Mouse (Mus musculus) heart, postnatal 10 days (tissue): ENCODE results near the gene Ndufa6. TPM values are rescaled to one million over a fixed set of nuclear protein-coding genes. Genes with fewer than 3 reads are reported as not detected.

Experiments used
- microRNA-seq, 2 experiments: library from miRNA; unstranded; fragments of <30 nt; microRNA quantifications; one replicate each; pipeline ENCODE4 v1.2.0; 2022
- total RNA-seq, 2 experiments: library from RNA; stranded (reverse); gene quantifications; 2 replicates each; pipeline ENCODE4 v1.2.3; 2021

Ndufa6 gene
- total RNA-seq, 2 experiments from 2014 or later, result 525 to 549 TPM

Small RNA genes within 50 kb of the gene (microRNA-seq; reads per million reads assigned to microRNA genes)
- 0 reads per million in 2 experiments for gene Mir7684

Other genes starting within 250 kb of the Ndufa6 start
- gene Ccdc134, start 226.4 kb downstream of the Ndufa6 start, total RNA-seq, result 1 to 10 TPM; 5.1 to 5.5 TPM
- 10 to 100 TPM; 35.1 to 38.8 TPM for gene Srebf2, start 207.1 kb downstream of the Ndufa6 start, total RNA-seq
- gene Shisa8, start 141.5 kb downstream of the Ndufa6 start, total RNA-seq, result under 1 TPM in 1 of 2 experiments, not detected in 1; 0.36 TPM
- under 1 TPM; 0.27 to 0.69 TPM for gene Tnfrsf13c, start 130.0 kb downstream of the Ndufa6 start, total RNA-seq
- 1 to 10 TPM; 6.6 to 7.8 TPM for gene Cenpm, start 109.6 kb downstream of the Ndufa6 start, total RNA-seq
- not detected for gene 1500009C09Rik, start 101.9 kb downstream of the Ndufa6 start, total RNA-seq
- 1 to 10 TPM in 1 of 2 experiments, under 1 TPM in 1; 0.57 to 1.4 TPM for gene Sept3, start 79.4 kb downstream of the Ndufa6 start, total RNA-seq
- gene Wbp2nl, start 55.4 kb downstream of the Ndufa6 start, total RNA-seq, result not detected
- gene Naga, start 15.4 kb downstream of the Ndufa6 start, total RNA-seq, result 10 to 100 TPM; 46.3 to 47.5 TPM
- 1 to 10 TPM; 2.8 to 3.2 TPM for gene Pheta2, start 15.4 kb downstream of the Ndufa6 start, total RNA-seq
- gene Smdt1, start 15.4 kb downstream of the Ndufa6 start, total RNA-seq, result 100 to 1,000 TPM; 195 to 202 TPM
- 10 to 100 TPM; 17.7 to 30.5 TPM for gene Cyp2d22, start 25.9 kb upstream of the Ndufa6 start, total RNA-seq
- gene Cyp2d11, start 39.7 kb upstream of the Ndufa6 start, total RNA-seq, result not detected
- gene Cyp2d10, start 52.9 kb upstream of the Ndufa6 start, total RNA-seq, result not detected
- gene Cyp2d9, start 79.1 kb upstream of the Ndufa6 start, total RNA-seq, result not detected
- gene Cyp2d12, start 200.8 kb upstream of the Ndufa6 start, total RNA-seq, result not detected